Mouse (Mus musculus): ENCODE data around the gene Adgrl1.

Gene Adgrl1

GRCm38 (mm10) chr8:83901566-83902485 lies 1.9 kb downstream of the Adgrl1 start:
- no peak for DNase-seq (ENCODE audit: low read depth, low spot score)

DNA sequence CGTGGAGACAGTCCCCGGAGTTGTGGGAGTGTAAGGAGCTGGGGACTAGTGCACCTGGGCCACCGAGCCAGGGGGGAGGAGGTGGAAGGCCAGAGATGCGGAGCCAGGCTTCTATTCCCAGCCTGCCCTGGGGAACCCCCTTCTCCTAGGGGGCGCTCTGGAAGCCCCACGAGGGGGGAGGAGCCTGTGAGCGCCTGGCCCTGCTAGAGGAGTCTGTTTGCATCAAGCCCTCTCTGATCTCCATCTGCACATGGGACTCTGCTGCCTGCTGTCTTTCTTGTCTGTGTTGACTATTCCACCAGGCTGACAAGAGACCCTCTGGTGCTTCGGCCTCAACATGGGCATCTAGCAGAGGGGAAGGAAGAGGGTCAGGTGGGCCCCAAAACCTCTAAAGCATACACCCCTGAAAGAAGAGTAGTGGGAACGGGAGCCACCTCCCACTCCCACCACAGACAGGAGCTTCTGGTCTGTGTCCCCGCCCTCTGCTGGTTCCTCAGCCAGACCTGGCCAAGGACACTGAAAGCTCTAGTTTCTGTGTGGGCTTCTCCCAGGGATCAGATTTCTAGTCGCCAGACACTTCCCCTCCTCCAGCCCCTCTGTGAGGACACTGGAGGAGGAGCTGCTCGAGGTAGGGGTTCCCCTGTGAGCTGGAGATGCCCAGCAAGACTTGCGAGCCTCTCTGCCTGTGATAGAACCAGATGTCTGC lies 3.2 kb downstream of the Adgrl1 start:
- peak; percentile 62 for DNase-seq (ENCODE audit: low read depth, low spot score)

- DNase-seq (ENCODE audit: low read depth, low spot score), result no peak
Measured at GRCm38 (mm10) chr8:83908583-83908982, 8.7 kb downstream of the Adgrl1 start.

DNA sequence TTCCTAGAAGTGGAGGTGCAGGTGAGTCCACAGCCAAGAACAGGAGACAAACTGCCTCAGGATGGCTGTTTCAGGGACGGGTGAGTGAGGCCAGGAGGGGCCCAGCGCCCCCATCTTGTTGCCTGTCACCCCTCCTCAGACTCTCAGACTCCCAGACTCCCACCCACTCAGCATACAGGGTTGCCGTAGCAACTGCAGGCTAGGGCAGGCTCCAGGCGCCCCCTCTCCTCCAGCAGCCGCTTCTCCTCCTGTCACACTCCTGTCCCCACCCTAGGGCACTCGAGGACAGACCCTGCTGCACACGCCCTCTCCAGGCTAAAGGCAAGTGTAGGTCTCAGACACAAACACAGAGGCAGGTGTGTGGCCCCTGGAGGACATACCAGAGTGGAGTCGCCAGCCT lies 9.4 kb downstream of the Adgrl1 start:
- DNase-seq (ENCODE audit: low read depth, low spot score), result no peak

DNA sequence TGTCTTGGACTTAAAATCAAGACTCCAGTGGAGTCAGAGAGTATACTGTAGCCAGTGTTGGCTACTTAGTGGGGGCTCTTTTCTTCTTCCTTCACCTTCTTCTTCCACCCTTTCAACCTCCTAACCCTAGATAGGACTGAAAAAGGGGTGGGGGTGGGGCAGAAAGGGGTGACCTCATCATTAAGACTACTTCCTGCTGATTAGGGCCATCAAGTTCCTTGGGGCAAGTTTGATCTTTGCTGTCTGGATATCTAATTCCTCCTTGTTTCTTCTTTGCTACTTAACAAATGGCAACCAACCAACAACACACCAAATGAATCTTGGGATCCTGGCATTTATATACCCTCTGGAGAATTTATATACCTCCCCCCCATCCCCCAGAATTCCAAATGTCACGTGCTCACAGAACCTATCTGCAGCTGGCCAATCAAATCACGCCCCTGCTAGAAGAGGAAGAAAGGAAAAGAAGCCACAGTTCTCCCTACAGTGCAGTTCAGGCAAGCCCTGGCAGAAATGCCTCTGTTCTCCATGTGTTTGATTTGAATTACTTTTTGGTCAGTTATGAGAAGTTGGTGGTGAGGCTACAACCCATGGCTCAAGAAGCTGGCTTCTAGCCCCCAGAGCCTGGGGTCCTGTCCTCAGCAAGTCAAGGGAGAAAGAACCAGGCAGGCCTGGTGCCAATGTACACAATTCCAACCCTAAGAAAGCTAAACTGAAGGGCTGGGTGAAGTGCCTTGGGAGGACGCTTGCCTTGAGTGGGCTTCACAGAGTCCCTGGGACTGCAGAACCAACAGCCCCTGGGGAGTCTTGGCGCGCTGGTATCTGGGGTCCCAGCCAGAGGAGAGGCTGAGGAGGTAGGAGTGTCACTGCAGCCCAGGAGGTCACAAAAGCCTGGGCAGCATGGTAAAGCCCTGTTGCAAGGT lies 12.2 kb downstream of the Adgrl1 start:
- DNase-seq (ENCODE audit: low read depth, low spot score), result no peak

DNA sequence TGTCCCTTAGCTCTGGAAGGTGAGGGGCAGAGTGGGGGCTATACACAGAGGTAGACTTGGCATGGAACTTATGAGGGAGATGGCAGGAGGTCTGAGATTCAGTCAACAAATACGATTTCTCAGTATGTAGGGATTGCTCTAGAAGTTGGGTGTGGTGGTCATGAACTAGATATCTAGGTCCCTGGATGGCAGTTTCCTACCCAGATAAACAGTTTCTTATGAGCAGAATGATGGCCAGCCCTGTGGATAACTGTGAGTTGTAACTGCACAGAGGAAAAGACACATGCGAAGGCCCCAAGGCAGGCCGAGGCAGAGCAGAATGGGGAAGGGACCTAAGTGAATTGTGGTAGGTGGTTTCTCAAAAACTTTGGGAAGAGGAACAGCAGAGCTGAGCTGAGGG lies 14.3 kb downstream of the Adgrl1 start:
- DNase-seq (ENCODE audit: low read depth, low spot score), result no peak

DNA sequence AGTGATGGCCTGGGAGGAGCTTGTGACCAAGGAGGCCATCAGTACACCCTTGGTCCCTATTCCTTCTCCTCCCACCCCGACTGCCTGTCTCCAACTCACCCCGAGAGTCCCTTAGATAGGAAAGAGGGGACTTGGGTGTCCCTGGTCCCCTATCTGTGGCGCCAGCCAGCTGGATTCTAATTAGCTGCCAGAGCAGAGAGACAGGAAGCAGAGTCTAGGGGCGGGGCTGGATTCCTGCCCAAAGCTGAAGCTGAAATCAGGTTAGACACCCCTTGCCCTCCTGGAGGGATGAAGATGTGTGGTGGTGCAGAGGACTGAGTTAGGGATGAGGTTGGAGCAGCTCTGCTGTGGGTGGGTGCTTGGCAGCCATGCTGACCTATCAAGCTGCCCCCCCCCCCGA lies 15.0 kb downstream of the Adgrl1 start:
- DNase-seq (ENCODE audit: low read depth, low spot score), result no peak

DNA sequence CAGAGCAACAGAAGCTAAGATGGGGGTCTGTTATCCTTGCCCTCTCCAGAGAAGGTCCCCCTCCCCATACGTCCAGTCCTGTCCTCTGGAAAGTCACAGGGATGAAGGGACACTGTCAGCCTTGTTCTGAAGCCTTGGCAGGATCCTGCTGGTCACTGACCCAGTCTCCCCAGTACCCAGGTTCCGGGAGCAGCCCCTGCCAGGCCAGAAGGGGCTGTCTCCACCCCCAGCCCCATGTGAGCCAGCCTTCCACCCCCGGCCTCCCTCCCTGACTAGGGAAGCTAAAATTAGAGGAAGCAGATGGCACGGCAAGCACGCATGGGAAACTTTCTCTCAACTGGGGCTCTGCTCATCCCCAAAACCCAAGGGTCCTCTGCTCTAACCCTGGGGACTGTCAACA lies 16.1 kb downstream of the Adgrl1 start:
- DNase-seq (ENCODE audit: low read depth, low spot score), result no peak

DNA sequence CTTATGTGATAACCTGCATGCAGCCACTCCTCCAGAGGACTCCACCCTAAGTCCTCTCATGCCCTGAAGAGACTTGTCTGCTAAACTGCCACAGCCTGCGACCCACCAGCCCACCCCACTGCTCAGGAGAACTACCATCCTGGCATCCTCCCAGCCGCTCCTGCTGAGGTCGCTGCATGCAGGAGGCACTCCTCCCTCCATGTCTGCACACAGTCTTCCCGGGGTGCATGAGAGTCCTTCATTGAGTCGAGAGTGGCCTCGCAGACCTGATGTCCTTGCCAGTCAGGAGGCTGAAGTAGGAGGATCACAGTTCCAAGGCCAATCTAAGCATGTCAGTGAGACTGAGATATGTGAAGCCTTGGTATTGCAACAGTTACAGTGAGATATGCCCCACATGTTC lies 17.7 kb downstream of the Adgrl1 start:
- DNase-seq (ENCODE audit: low read depth, low spot score), result no peak

DNA sequence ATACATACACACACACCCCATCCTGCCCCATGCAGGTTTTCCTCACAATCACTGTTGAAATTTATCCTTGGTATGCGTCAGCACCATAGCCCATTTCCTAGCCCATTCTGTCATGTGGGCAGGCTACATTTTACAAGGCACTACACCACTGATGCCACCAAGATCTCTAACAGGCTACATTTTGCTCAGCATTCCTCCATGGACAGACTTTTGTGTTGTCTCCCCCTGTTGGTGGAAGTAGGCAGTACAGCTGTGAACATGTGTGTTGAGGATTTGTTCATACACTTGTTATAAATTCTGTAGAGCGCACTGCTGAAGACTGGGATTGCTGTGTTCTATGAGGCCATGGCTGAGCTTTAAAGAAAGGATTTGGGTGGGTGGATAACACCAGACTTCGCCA lies 21.7 kb downstream of the Adgrl1 start:
- peak; percentile 58 for DNase-seq (ENCODE audit: low read depth, low spot score)

DNA sequence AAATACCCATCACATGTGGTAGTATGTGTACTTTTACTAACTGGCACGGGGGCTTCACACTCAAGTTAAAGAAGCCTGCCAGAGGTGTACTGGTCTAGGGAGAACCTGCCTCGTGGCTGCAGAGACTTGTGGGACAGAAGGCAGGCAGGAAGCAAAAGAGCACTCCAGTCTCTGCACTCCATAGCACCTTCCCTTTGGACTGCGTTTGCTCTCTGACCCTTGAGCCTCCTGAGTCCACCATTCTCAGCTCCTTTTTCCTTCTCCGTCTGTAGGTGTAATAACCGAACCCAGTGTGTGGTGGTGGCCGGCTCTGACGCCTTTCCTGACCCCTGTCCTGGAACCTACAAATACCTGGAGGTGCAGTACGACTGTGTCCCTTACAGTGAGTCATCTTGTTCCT lies 22.8 kb downstream of the Adgrl1 start:
- DNase-seq (ENCODE audit: low read depth, low spot score), result no peak

DNA sequence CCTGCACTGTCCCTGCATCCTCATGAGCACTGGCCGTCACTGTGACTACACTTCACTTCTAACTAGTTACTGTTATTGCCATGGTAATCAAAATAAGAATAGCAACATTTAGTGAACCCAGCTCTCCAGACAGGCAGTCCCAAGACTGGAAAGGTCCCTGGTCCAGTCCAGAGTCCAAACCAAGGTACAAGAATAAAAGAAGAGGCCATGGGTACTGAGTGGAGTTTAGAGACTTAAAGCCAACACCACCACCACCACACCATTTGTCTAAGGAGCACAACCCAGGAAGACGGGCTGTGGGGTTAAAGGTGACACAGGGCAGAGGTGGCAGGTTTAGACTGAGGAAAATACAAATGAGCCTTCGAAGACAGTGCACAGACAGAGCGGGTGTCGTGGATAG lies 24.7 kb downstream of the Adgrl1 start:
- no peak for DNase-seq (ENCODE audit: low read depth, low spot score)

DNA sequence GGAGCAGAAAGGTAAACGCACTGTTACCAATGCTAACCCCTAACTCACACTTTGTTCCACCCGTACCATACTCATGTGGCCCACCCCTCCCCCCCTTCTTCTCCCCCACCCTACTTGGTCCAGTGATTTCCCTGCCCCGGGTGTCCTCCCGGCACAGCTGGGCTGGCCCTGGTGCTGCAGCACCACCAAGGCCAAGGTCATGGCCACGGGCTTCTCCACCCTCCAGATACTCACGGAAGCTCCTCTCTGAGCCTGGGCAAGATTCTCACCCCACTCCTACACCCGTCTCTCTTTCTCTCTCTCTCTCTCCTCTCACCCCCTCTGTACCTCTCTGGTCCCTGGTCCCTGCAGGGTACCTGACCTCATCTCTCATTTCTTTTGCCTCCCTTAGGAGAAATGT lies 26.4 kb downstream of the Adgrl1 start:
- no peak for DNase-seq (ENCODE audit: low read depth, low spot score)

GRCm38 (mm10) chr8:83934222-83934621 lies 34.3 kb downstream of the Adgrl1 start:
- no peak for DNase-seq (ENCODE audit: low read depth, low spot score)

- no peak for DNase-seq (ENCODE audit: low read depth, low spot score)
Measured at GRCm38 (mm10) chr8:83934994-83935393, 35.1 kb downstream of the Adgrl1 start.

- DNase-seq (ENCODE audit: low read depth, low spot score), result no peak
Measured at GRCm38 (mm10) chr8:83935435-83935834, 35.5 kb downstream of the Adgrl1 start.

GRCm38 (mm10) chr8:83937645-83938044 lies 37.7 kb downstream of the Adgrl1 start:
- no peak for DNase-seq (ENCODE audit: low read depth, low spot score)

- DNase-seq (ENCODE audit: low read depth, low spot score), result no peak
Measured at GRCm38 (mm10) chr8:83938330-83938729, 38.4 kb downstream of the Adgrl1 start.

- DNase-seq (ENCODE audit: low read depth, low spot score), result no peak
Measured at GRCm38 (mm10) chr8:83941066-83941677, 41.3 kb downstream of the Adgrl1 start.

- DNase-seq (ENCODE audit: low read depth, low spot score), result no peak
Measured at GRCm38 (mm10) chr8:83942446-83942845, 42.5 kb downstream of the Adgrl1 start.

DNA sequence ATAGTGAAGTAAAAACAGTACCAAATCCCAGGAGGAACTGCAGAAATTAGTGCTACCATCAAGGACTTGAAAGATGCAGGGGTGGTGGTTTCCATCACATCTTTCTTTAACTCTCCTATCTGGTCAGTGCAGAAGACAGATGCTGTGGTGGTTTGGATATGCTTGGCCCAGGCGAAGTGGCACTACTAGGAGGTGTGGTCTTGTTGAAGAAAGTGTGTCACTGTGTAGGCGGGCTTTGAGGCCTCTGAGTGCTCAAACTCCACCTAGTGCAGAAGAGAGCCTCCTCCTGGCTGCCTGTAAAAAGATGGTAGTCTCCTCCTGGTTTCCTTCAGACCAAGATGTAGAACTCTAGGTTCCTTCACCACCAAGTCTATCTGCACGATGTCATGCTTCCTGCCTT lies 45.6 kb downstream of the Adgrl1 start:
- no peak for DNase-seq (ENCODE audit: low read depth, low spot score)

DNA sequence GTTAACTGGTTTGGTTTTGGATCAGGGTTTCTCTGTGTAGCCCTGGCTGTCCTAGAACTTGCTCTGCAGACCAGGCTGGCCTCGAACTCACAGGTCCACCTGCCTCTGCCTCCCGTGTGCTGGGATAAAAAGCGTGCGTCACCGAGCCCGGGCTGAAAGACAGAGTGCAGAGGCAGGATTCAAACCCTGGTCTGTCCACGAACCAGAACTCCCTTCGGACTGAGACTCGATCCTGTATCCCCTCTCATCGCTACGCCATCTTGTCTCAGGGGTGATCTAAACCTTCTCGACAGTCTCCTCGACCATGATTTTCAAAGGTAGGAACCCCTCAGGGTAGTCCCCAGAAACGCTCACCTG lies 54.8 kb downstream of the Adgrl1 start:
- DNase-seq (ENCODE audit: low read depth, low spot score), result no peak

Measured in WW6 (cell line).